Mouse (Mus musculus) liver, adult 2 months (tissue): ENCODE data around the gene Cox15.

Experiments used
- CTCF ChIP-seq: fragments of 200-500 bp; IDR thresholded peaks from 2 replicates; pipeline ENCODE4 v1.5.1; 2011; ENCODE audit warnings: low read depth, low read length, control low read depth
- POLR2A ChIP-seq: fragments of 200-500 bp; IDR thresholded peaks from 2 replicates; pipeline ENCODE4 v1.6.1; 2011; ENCODE audit warnings: low read length, control low read depth; ENCODE audit not compliant: insufficient read depth; ENCODE audit errors: extremely low read depth

DNA sequence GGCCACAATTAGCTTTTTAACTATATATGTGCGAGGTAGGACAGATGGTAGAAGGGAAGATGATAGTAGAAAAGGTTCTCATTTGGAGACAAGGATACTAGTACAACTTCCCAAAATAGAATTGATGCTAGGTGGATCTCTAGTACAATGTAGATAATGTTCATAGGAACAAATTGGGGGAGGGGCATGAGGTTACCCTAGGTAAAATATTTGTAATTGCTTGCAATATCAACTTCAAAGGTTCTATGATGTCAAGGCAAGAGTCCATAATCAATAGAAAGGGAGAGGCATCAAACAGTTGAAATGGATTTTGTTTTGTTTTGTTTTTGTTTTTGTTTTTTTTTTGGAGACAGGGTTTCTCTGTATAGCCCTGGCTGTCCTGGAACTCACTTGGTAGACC, 41.2 kb upstream of the Cox15 start:
- TF ChIP-seq CTCF (no peak), POLR2A (no peak)
